Mouse (Mus musculus) myocyte (in vitro differentiated cells): ENCODE measurements around the gene Adgrl2.

Experiments
- CEBPB ChIP-seq: IDR thresholded peaks from 2 replicates; pipeline ENCODE4 v1.6.1; 2011; ENCODE audit warnings: mild to moderate bottlenecking, moderate library complexity; ENCODE audit not compliant: poor library complexity, insufficient read depth, severe bottlenecking
- MAX ChIP-seq: IDR thresholded peaks from one replicate; pipeline ENCODE4 v1.6.1; 2011; ENCODE audit warnings: low read depth, mild to moderate bottlenecking, control low read depth
- MYOD1 ChIP-seq, 3 experiments: IDR thresholded peaks; one replicate each; pipeline ENCODE4 v1.6.1; 2011; ENCODE audit warnings: control low read depth in 2 of 3, low read depth in 2 of 3, mild to moderate bottlenecking in 2 of 3, moderate library complexity in 1 of 3; ENCODE audit not compliant: insufficient read length in 2 of 3, control insufficient read depth in 1 of 3
- POLR2A ChIP-seq: IDR thresholded peaks from one replicate; pipeline ENCODE4 v1.6.1; 2011; ENCODE audit warnings: low read depth, mild to moderate bottlenecking, control low read depth, moderate library complexity; ENCODE audit not compliant: insufficient read length
- TCF12 ChIP-seq: IDR thresholded peaks from one replicate; pipeline ENCODE4 v1.6.1; 2011; ENCODE audit warnings: mild to moderate bottlenecking, control low read depth; ENCODE audit not compliant: poor library complexity, insufficient read depth, severe bottlenecking
- USF1 ChIP-seq: IDR thresholded peaks from one replicate; pipeline ENCODE4 v1.6.1; 2011; ENCODE audit warnings: low read depth, mild to moderate bottlenecking, control low read depth, moderate library complexity

- TF ChIP-seq CEBPB, result no peak
- no peak for TF ChIP-seq POLR2A
- TF ChIP-seq TCF12, result no peak
- TF ChIP-seq USF1, result no peak
- no peak for TF ChIP-seq MYOD1 (IDR thresholded peaks at IDR 0.05; ENCODE audit: control insufficient read depth in 1 of 3, insufficient read length in 2 of 3, low read depth in 2 of 3)
- TF ChIP-seq MAX, result no peak
Observed at GRCm38 (mm10) chr3:148956887-148957286, 33.5 kb downstream of the Adgrl2 start.
